Mouse (Mus musculus) lung, adult 10 weeks (tissue): ENCODE measurements around the gene Tssk1. TPM values are rescaled to one million over a fixed set of nuclear protein-coding genes. Genes with fewer than 3 reads are reported as not detected.

Source experiments
- polyA plus RNA-seq: library from polyadenylated mRNA; stranded (reverse); fragments of 350-450 nt; fragmentation: Illumina TruSeq; extraction: RNeasy Lipid Tissue Mini Kit (QIAGEN cat#74804); gene quantifications from one replicate; pipeline ENCODE4 v1.2.3, GENCODE M21; 2014; ENCODE audit warnings: low read depth, low replicate concordance; ENCODE audit not compliant: insufficient read depth

Tssk1 gene
- 0.06 TPM for polyA plus RNA-seq

GRCm38 (mm10) chr16:17893923-17894322 is at the start of gene Tssk1:
Gene Tssk1, plus strand, starts transcription at chr16:17894223.

GRCm38 (mm10) chr16:17891567-17891959 is 2.5 kb upstream of the Tssk1 start, which contains the start of gene Gm20518:
Gene Gm20518, minus strand, starts transcription at chr16:17891671.

GRCm38 (mm10) chr16:17898462-17898861 is 4.4 kb downstream of the Tssk1 start, which contains the start of the genes Dgcr2 and Tssk2:
Gene Dgcr2, minus strand, starts transcription at chr16:17898562.
Gene Tssk2, plus strand, starts transcription at chr16:17898637.

GRCm38 (mm10) chr16:17911052-17911595 is 17.1 kb downstream of the Tssk1 start, which contains the start of gene Ess2:
Gene Ess2, minus strand, starts transcription at chr16:17911348.

GRCm38 (mm10) chr16:17914307-17915249 is 20.6 kb downstream of the Tssk1 start, which contains the start of gene Gsc2:
Gene Gsc2, minus strand, starts transcription at chr16:17915059.

GRCm38 (mm10) chr16:17928087-17928580 is 34.1 kb downstream of the Tssk1 start, which contains the start of gene Slc25a1:
Gene Slc25a1, minus strand, starts transcription at chr16:17928219.

Other genes starting within 250 kb of the Tssk1 start
- gene Ccdc74a, start 247.8 kb upstream of the Tssk1 start, polyA plus RNA-seq: 5.2 TPM
- 16.6 TPM for gene Med15, start 161.3 kb upstream of the Tssk1 start, polyA plus RNA-seq
- gene Klhl22, start 134.6 kb upstream of the Tssk1 start, polyA plus RNA-seq: 18.9 TPM
- gene Scarf2, start 96.9 kb upstream of the Tssk1 start, polyA plus RNA-seq: 31.5 TPM
- gene B830017H08Rik, start 61.1 kb upstream of the Tssk1 start, polyA plus RNA-seq: not detected
- gene Car15, start 55.9 kb upstream of the Tssk1 start, polyA plus RNA-seq: 3.9 TPM
- gene Gm20518, start 2.6 kb upstream of the Tssk1 start, polyA plus RNA-seq: 0.10 TPM
- gene Dgcr2, start 4.3 kb downstream of the Tssk1 start, polyA plus RNA-seq: 26.6 TPM
- gene Tssk2, start 4.4 kb downstream of the Tssk1 start, polyA plus RNA-seq: not detected
- 10.9 TPM for gene Ess2, start 17.1 kb downstream of the Tssk1 start, polyA plus RNA-seq
- not detected for gene Gsc2, start 20.8 kb downstream of the Tssk1 start, polyA plus RNA-seq
- gene Slc25a1, start 34.0 kb downstream of the Tssk1 start, polyA plus RNA-seq: 56.6 TPM
- not detected for gene Vpreb2, start 86.2 kb downstream of the Tssk1 start, polyA plus RNA-seq
- gene Dgcr6, start 158.6 kb downstream of the Tssk1 start, polyA plus RNA-seq: 61.9 TPM
- gene Prodh, start 196.0 kb downstream of the Tssk1 start, polyA plus RNA-seq: 12.3 TPM
- gene Rtn4r, start 233.4 kb downstream of the Tssk1 start, polyA plus RNA-seq: 0.23 TPM